Mouse (Mus musculus) lung, embryonic 16.5 days (tissue): Measurements from ENCODE around the gene Zcchc2. TPM values are rescaled to one million over a fixed set of nuclear protein-coding genes. Genes with fewer than 3 reads are reported as not detected.

ENCODE experiments used
- ATAC-seq: fragments of 200-750 bp; cut with Nextera tagmentation; 2 replicates; pipeline ENCODE4 v1.8.0; 2017; ENCODE audit warnings: low read depth, mild to moderate bottlenecking, moderate library complexity
- H3K27ac ChIP-seq: fragments of 300-500 bp; sonication (generic); 2 replicates; pipeline ENCODE4 v1.5.1; 2014; ENCODE audit warnings: mild to moderate bottlenecking, control low read depth, low read length
- H3K27me3 ChIP-seq: fragments of 300-500 bp; sonication (generic); 2 replicates; pipeline ENCODE4 v1.6.1; 2014; ENCODE audit warnings: low read depth, low read length, mixed read lengths; ENCODE audit not compliant: control insufficient read depth, insufficient read depth
- H3K36me3 ChIP-seq: fragments of 300-500 bp; sonication (generic); 2 replicates; pipeline ENCODE4 v1.6.1; 2014; ENCODE audit warnings: low read length; ENCODE audit not compliant: control insufficient read depth, insufficient read depth
- H3K4me1 ChIP-seq: fragments of 300-500 bp; sonication (generic); replicated peaks from 2 replicates; pipeline ENCODE4 v1.6.1; 2014; ENCODE audit warnings: low read length, mixed read lengths; ENCODE audit not compliant: control insufficient read depth, insufficient read depth
- H3K4me2 ChIP-seq: fragments of 300-500 bp; sonication (generic); 2 replicates; pipeline ENCODE4 v1.6.1; 2014; ENCODE audit warnings: low read depth, low read length, control low read depth
- H3K4me3 ChIP-seq: fragments of 300-500 bp; sonication (generic); 2 replicates; pipeline ENCODE4 v1.5.1; 2014; ENCODE audit warnings: mild to moderate bottlenecking, low read length, control low read depth
- H3K9ac ChIP-seq: fragments of 300-500 bp; sonication (generic); 2 replicates; pipeline ENCODE4 v1.6.1; 2014; ENCODE audit warnings: low read length, control low read depth
- H3K9me3 ChIP-seq: fragments of 300-500 bp; sonication (generic); 2 replicates; pipeline ENCODE4 v1.6.1; 2016; ENCODE audit warnings: low read length; ENCODE audit not compliant: control insufficient read depth
- WGBS: fragments of 180-500 bp; shearing (Covaris S2); extraction: QIAGEN DNeasy Blood & Tissue Kit; methylation state at CpG from one replicate; pipeline ENCODE4 v1.1.7; 2014; 5-methylcytosine and 5-hydroxymethylcytosine counted together
- polyA plus RNA-seq: library from polyadenylated mRNA; unstranded; fragments of >200 nt; fragmentation: Nextera tagmentation; extraction: Ambion mirVana; gene quantifications from 2 replicates; pipeline ENCODE4 v1.2.1, GENCODE M21; 2015

Zcchc2 gene
- polyA plus RNA-seq, 1 experiment from 2014 or later, result 2.3 TPM

GRCm38 (mm10) chr1:106071237-106072070 is 81.2 kb downstream of the Zcchc2 start:
- no peak overlapping the region for H3K4me2 ChIP-seq
- peak; percentile 61 for ATAC-seq
- no peak overlapping the region for H3K9ac ChIP-seq
- no peaks in the 10 kb centered on the region for H3K36me3 ChIP-seq
- H3K4me1 ChIP-seq, result 0 out of 2 replicates have a peak, but pooled peaks cover 2% of the 10 kb centered on the region
- H3K4me3 ChIP-seq, result no peak overlapping the region
- no peaks in the 10 kb centered on the region for H3K27me3 ChIP-seq
- no peaks in the 10 kb centered on the region; the same call in 1 of the 2 replicates for H3K9me3 ChIP-seq
- H3K27ac ChIP-seq, result no peak overlapping the region
- 10% methylated on average over 9 of the region's 9 CpGs for WGBS

- no peak overlapping the region for H3K9ac ChIP-seq
- no peak overlapping the region for H3K4me3 ChIP-seq
- no peaks in the 10 kb centered on the region for H3K27me3 ChIP-seq
- no peaks in the 10 kb centered on the region for H3K4me1 ChIP-seq
- no peak overlapping the region for H3K4me2 ChIP-seq
- H3K36me3 ChIP-seq, result no peaks in the 10 kb centered on the region
- H3K9me3 ChIP-seq, result no peaks in the 10 kb centered on the region; the same call in 1 of the 2 replicates
- ATAC-seq, result 0 out of 2 replicates have a peak, but pooled peaks have one; percentile 23
- 5% methylated on average over 10 of the region's 10 CpGs for WGBS
- H3K27ac ChIP-seq, result no peak overlapping the region
Observed at GRCm38 (mm10) chr1:106072071-106072440, 81.8 kb downstream of the Zcchc2 start.

- Histone ChIP-seq H3K4me1 (no peaks in the 10 kb centered on the region), H3K27me3 (no peaks in the 10 kb centered on the region), H3K27ac (no peak overlapping the region), H3K36me3 (no peaks in the 10 kb centered on the region), H3K4me2 (no peak overlapping the region), H3K9me3 (no peaks in the 10 kb centered on the region; the same call in 1 of the 2 replicates), H3K9ac (no peak overlapping the region), H3K4me3 (no peak overlapping the region)
- ATAC-seq, result no peak
- WGBS, result 80% methylated on average over 7 of the region's 7 CpGs
Observed at GRCm38 (mm10) chr1:106073166-106073565, 83.0 kb downstream of the Zcchc2 start.

GRCm38 (mm10) chr1:106074141-106074540 is 83.9 kb downstream of the Zcchc2 start:
- Histone ChIP-seq H3K9me3 (no peaks in the 10 kb centered on the region; the same call in 1 of the 2 replicates), H3K4me1 (no peaks in the 10 kb centered on the region), H3K27ac (no peak overlapping the region), H3K4me3 (no peak overlapping the region), H3K4me2 (no peak overlapping the region; the same call in 1 of the 2 replicates), H3K27me3 (no peaks in the 10 kb centered on the region), H3K9ac (no peak overlapping the region), H3K36me3 (no peaks in the 10 kb centered on the region)
- no peak for ATAC-seq
- 69% methylated on average over 7 of the region's 7 CpGs for WGBS

GRCm38 (mm10) chr1:106074656-106075055 is 84.5 kb downstream of the Zcchc2 start:
- no peak overlapping the region for H3K27ac ChIP-seq
- H3K9ac ChIP-seq, result no peak overlapping the region
- H3K9me3 ChIP-seq, result no peaks in the 10 kb centered on the region; the same call in 1 of the 2 replicates
- H3K27me3 ChIP-seq, result no peaks in the 10 kb centered on the region
- ATAC-seq, result no peak
- H3K4me2 ChIP-seq, result no peak overlapping the region
- H3K36me3 ChIP-seq, result no peaks in the 10 kb centered on the region
- 83% methylated on average over 5 of the region's 5 CpGs for WGBS
- no peak overlapping the region for H3K4me3 ChIP-seq
- no peaks in the 10 kb centered on the region for H3K4me1 ChIP-seq

GRCm38 (mm10) chr1:106076641-106077040 is 86.4 kb downstream of the Zcchc2 start:
- no peak overlapping the region for H3K4me3 ChIP-seq
- H3K4me1 ChIP-seq, result no peaks in the 10 kb centered on the region
- 84% methylated on average over 3 of the region's 3 CpGs for WGBS
- no peak overlapping the region for H3K9ac ChIP-seq
- H3K36me3 ChIP-seq, result no peaks in the 10 kb centered on the region
- no peaks in the 10 kb centered on the region; the same call in 1 of the 2 replicates for H3K9me3 ChIP-seq
- H3K4me2 ChIP-seq, result no peak overlapping the region
- no peak overlapping the region for H3K27ac ChIP-seq
- ATAC-seq, result no peak
- H3K27me3 ChIP-seq, result no peaks in the 10 kb centered on the region

- Histone ChIP-seq H3K4me1 (no peaks in the 10 kb centered on the region), H3K4me2 (no peak overlapping the region), H3K27me3 (no peaks in the 10 kb centered on the region), H3K36me3 (no peaks in the 10 kb centered on the region), H3K9ac (no peak overlapping the region), H3K27ac (no peak overlapping the region), H3K9me3 (no peaks in the 10 kb centered on the region; the same call in 1 of the 2 replicates), H3K4me3 (no peak overlapping the region)
- 75% methylated on average over 3 of the region's 3 CpGs for WGBS
- ATAC-seq, result no peak
Observed at GRCm38 (mm10) chr1:106077166-106077565, 87.0 kb downstream of the Zcchc2 start.

Other genes with a start within 250 kb of the Zcchc2 start
- gene Tnfrsf11a, start 209.7 kb upstream of the Zcchc2 start, polyA plus RNA-seq, result 1.4 and 1.8 TPM in 2 replicates
- gene Phlpp1, start 181.3 kb downstream of the Zcchc2 start, polyA plus RNA-seq, result 2.6 and 3.2 TPM in 2 replicates